Mouse (Mus musculus): ENCODE measurements around the gene Tatdn3.

Gene Tatdn3

DNA sequence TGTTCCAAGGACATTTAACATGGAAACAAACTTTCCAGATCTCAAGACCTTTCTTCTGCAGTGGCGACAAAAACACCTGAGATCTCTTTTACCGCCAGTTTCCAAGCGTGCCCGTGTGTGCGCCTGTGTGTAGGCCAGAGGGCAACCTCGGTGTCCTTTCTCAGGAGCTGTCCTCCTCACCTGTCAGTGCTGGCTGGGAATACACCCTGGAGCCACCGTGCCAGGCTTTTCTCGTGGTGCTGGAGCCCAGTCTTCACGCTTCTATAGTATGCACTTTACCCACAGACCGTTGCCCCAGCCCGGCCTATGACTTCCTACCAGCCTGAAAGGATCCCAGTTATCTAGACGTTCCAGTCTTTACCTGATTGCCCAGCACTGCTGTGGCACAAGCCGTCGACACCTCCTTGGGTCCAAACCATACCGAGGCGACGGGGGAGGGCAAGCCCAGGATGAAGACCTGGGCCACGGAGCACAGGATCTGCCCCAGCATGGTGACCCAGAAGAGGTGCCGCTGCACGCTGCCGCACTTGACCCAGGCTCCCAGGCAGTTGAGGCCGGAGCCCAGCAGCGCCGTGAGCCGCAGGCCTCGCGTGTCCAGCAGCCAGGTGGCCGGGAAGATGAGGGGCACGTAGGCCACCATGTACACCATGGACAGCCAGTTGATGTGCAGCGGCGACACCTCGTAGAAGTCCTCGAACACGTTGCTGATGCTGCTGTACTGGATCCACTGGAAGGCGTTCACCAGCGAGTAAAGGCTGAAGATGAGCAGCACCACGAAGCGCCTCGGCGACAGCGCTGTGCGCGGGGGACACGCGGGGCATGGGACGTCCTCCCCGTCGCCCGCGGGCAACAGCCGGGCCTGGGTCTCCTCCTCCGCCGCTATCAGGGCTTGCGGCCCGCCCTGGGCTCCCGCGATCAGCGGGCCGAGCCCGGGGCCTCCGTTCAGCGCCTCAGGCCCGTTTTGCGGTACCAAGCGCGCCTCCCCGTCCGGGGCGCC is 37.4 kb downstream of the Tatdn3 start:
- CTCF ChIA-PET: interaction anchor here (0.5 to 1.3 kb wide), 8 partner anchors 22 to 283 kb away, joined by 3 to 5 read pairs (median 3); no protein-coding TSS in a partner anchor
- POLR2A ChIA-PET: interaction anchor here (0.7 to 5.1 kb wide), 98 partner anchors 8 to 856 kb away, joined by 3 to 70 read pairs (median 5); partner anchors contain the start of genes Nsl1 (in 4 of the 4), Tatdn3 (in 4 of the 4), Spata45 (in 3 of the 4) and Dtl (in 2 of the 4)

DNA sequence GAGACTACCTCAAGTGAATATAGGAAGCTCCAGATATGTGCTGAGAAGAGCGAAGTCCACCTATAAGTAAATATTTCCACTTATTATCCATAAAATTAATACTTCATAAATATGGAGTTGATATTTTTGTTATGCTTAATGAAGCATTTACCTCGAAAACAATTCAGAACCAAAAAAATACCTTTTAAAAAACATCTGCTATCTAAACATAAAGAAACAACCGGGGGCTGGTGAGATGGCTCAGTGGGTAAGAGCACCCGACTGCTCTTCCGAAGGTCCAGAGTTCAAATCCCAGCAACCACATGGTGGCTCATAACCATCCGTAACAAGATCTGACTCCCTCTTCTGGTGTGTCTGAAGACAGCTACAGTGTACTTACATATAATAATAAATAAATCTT is 38.9 kb downstream of the Tatdn3 start:
- ChIA-PET CTCF (interaction anchor here in 1 of 4 experiments (1.3 kb wide), 1 partner anchor 15 kb away, joined by 4 read pairs; no protein-coding TSS in a partner anchor), POLR2A (interaction anchor here in 2 of 4 experiments (1.1 to 1.2 kb wide), 3 partner anchors 13 to 15 kb away, joined by 3 read pairs; no protein-coding TSS in a partner anchor)

DNA sequence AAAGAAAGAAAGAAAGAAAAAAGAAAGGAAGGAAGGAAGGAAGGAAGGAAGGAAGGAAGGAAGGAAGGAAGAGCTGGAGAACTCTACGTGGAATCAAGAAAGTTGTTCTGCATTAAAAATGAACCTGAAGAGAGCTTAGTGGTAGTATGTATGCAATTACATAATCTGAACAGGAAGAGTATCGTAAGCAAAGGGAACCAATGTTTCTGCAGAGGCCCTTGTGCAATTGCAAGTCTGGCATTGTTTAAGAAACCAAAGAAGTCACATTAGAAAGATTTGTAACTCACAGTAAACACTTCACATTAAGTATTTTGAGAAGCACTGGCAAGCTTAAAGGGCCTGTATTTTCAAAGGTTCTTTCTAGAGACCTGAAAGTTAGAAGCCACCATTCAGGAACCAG is 39.6 kb downstream of the Tatdn3 start:
- CTCF ChIA-PET: interaction anchor here in 2 of 4 experiments (0.7 to 1.3 kb wide), 2 partner anchors 14 to 843 kb away, joined by 4 read pairs; no protein-coding TSS in a partner anchor

DNA sequence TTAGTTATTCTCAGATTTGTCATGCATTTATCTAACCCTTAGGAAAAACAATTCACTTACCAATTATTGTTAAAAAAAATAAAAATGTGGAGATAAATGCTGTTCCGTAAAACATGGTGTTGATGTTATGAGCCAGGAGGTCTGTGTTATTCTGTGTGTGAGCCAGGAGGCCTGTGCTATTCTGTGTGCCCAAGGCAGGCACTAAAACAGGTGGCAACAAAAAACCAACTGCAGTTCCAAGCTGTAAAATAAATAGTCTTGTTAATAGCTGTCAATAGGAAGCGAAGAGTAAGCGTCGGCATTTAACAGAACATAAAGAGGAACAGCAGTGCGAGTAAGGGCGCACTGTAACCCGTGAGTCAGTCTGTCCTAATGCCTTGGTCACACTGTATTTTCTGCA is 41.7 kb downstream of the Tatdn3 start:
- ChIA-PET POLR2A (no interaction called here), CTCF (interaction anchor here in 1 of 4 experiments (1.5 kb wide), 1 partner anchor 12 kb away, joined by 3 read pairs; no protein-coding TSS in a partner anchor)

More for the DNA sequence above, 39.6 kb downstream of the Tatdn3 start:
- POLR2A ChIA-PET: interaction anchor here in 3 of 4 experiments (0.7 to 1.2 kb wide), 4 partner anchors 12 to 70 kb away, joined by 3 read pairs; no protein-coding TSS in a partner anchor

DNA sequence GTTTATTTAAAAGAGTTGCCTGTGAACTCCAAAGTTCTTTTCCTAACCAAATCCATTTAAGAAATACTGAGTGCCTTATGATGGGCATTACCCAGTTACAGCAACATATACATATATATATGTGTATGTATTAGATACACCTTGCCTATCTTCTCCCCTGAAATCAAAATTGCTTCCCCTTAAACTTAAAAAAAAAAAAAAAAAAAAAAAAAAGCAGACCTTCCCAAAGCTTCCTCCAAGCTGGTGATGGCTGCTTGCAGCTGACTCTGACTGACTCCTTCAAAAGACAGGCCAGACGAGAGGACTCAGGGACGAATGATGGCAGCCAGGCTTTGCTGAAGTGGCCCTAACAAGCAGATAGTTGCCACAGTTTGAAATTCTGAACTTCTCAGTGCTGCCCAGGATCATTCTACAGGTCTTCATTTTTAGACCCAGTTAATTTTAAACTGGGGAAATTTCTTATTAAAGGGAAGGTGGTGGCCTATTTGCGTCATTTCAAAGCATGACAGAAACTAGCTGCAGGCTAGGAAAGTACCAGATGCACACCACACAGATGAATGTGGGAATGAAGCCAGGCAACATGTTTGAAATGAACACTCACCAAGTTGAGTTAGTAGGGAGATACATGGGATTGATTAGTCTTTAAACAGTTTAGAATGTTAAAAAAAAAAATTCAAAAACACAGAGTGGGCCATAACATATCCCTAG is 42.4 kb downstream of the Tatdn3 start:
- ChIA-PET CTCF (interaction anchor here in 1 of 4 experiments (0.6 to 1.5 kb wide), 2 partner anchors 12 to 77 kb away, joined by 3 read pairs; no protein-coding TSS in a partner anchor), POLR2A (interaction anchor here in 1 of 4 experiments (0.6 to 1.3 kb wide), 2 partner anchors 15 kb away, joined by 3 to 5 read pairs; partner anchors contain the start of gene Spata45)

DNA sequence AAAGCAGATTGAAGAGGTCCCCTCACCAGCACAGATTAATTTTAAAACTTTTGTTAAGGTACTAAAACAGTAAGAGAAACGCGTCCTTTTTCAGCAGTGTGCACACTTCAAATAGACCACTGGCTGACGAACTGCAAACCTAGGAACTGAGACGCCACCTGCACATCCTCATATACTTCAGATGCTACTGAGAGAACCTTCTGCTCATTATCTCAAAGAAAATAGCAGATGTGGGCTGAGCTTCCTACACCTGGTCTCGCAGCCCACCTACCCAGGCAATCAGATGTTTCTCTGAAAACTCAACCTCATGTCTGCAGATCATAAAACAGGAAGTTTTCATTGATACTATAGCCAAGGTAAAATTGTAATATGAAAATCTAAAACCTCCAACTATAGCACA is 42.9 kb downstream of the Tatdn3 start:
- ChIA-PET CTCF (no interaction called here), POLR2A (interaction anchor here in 2 of 4 experiments (0.9 to 1.6 kb wide), 3 partner anchors 9 to 16 kb away, joined by 3 to 5 read pairs (median 4); partner anchors contain the start of gene Spata45 (in 1 of the 2))

DNA sequence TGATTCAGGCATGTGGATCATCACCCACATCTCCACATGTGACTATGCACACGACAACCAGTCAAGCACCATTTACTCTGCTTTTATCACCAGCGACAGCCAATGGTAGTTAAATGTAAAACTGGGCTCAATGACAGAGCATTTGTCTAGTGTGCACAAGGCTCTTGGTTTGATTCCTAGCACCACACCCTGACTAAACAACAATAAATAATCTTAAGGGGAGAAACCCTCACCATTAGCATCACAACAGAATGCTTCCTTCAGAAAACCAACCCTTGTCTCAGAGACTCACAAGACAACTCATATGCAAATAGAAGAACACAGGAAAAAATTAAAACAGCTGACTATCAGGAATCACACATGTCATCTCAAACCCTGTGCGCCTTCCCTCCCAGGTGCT is 48.5 kb downstream of the Tatdn3 start:
- ChIA-PET POLR2A (interaction anchor here in 3 of 4 experiments (1.0 to 2.4 kb wide), 3 partner anchors 12 kb away, joined by 3 to 15 read pairs (median 6); partner anchors contain the start of gene Flvcr1 (in 3 of the 3)), CTCF (no interaction called here)

DNA sequence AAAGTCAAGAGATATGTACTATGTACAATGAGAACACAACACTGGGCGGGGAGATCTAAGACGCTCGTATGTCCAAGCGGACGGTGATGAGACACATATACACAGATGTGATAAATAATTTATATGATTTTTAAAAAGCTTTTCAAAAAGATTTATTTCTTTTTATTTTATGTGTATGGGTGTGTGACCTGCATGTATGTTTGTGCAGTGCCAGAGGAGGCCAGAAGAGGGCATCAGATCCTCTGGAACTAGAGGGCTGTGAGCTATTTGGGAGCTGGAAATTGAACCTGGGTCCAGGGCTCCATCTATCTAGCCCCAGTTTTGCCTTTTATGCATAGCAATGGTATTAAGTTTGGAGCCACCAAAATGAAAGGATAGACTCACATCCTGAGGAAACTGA is 54.0 kb downstream of the Tatdn3 start:
- ChIA-PET CTCF (interaction anchor here (0.6 to 1.6 kb wide), 24 partner anchors 9 to 304 kb away, joined by 3 to 17 read pairs (median 4); no protein-coding TSS in a partner anchor), POLR2A (interaction anchor here in 3 of 4 experiments (0.5 to 1.3 kb wide), 10 partner anchors 11 to 571 kb away, joined by 3 to 9 read pairs (median 4); partner anchors contain the start of genes Flvcr1 (in 2 of the 3), Tatdn3 (in 2 of the 3) and Nsl1 (in 1 of the 3))

DNA sequence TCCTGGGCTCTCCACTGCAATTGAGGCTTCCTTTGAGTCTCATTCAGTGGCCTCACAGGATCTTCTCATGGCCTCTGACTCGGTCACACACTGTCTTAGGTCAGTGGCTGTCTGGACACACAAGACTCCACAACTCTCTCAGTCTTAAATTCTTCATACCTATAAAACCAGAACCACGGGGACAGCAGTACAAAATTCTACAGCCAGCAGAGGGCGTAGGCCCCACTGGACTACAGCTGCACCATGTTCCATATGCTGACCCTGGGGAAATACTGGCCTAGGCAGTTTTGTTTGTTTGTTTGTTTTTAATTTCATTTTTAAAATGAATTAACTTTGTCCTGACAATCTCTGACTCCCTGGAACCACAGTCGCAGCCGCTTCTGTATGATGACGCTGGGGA is 60.5 kb downstream of the Tatdn3 start:
- CTCF ChIA-PET: interaction anchor here in 3 of 4 experiments (0.7 to 1.7 kb wide), 5 partner anchors 13 to 287 kb away, joined by 3 to 4 read pairs (median 4); partner anchors contain the start of gene Flvcr1 (in 1 of the 3)
- POLR2A ChIA-PET: interaction anchor here in 2 of 4 experiments (0.7 to 1.0 kb wide), 3 partner anchors 24 to 310 kb away, joined by 3 read pairs; partner anchors contain the start of gene Flvcr1 (in 1 of the 2)

DNA sequence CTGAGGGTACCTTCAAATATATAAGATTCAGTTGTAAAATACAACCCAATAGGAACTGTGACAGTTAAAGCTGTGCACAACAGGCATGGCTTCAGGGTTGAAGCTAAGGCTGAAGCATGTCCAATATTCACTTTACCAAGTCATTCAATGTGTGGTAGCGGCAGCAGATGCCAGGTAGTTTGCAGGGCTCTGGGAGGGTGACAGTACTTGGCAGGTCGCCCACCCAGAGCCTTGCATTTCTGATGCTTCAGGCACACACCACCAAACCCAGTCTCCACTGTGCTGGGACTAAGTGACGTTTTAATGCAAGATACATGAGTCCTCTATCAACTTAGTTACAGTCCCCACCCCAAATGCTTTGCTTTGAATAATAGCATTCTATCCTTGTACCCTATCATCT is 62.0 kb downstream of the Tatdn3 start:
- ChIA-PET CTCF (interaction anchor here in 1 of 4 experiments (0.7 kb wide), 1 partner anchor 228 kb away, joined by 4 read pairs; no protein-coding TSS in a partner anchor), POLR2A (interaction anchor here in 1 of 4 experiments (0.6 kb wide), 1 partner anchor 33 kb away, joined by 3 read pairs; no protein-coding TSS in a partner anchor)

DNA sequence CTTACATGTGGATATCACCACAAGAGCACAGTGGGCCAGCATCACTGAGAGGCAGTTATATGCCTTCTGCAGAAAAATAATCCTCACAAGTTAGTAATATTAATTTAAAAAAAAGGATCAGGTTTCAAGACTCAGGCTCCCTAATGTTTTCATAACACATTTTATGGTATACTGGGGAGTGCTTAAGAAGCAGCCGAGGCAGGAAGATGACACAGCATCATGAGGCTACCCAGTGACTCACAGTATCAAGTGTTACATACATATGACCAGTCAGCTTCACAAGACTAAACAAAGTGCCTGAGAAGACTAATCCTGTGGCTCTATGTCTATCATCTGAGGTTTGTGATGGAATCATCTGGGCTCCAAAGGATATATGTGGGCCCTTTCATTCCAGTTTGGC is 64.7 kb downstream of the Tatdn3 start:
- CTCF ChIA-PET: interaction anchor here in 3 of 4 experiments (0.6 to 1.0 kb wide), 4 partner anchors 11 to 142 kb away, joined by 3 to 4 read pairs (median 3); no protein-coding TSS in a partner anchor
- POLR2A ChIA-PET: interaction anchor here in 1 of 4 experiments (0.6 kb wide), 1 partner anchor 1357 kb away, joined by 4 read pairs; no protein-coding TSS in a partner anchor

DNA sequence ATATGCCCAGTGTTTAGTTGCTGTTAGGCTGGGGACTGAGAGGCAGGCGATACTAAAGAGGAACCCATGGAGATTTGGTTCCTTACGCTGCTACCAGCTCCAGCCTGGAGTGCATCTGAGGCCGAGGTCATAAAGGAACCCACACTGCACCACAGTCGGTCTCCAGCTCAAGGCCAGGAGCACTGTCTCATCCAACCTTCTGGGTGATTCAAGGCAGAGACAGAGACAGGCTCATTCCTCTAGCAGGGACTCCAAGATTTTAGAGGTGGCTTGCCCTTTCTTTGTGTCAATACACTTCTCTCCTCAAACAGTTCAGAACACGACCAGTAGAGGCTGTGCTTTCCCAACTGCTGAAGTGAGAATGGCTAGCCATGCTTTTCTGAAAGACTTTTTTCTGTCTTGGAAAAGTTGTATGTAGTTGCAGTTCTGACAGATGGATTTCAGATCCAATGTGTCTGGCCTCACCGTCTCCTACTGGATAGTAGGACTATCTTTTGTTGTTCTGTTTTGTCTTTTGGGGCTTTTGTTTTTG is 66.3 kb downstream of the Tatdn3 start:
- ChIA-PET POLR2A (interaction anchor here in 1 of 4 experiments (1.8 kb wide), 1 partner anchor 30 kb away, joined by 6 read pairs; the partner anchor contains the start of gene Flvcr1), CTCF (interaction anchor here in 1 of 4 experiments (1.0 kb wide), 1 partner anchor 315 kb away, joined by 4 read pairs; no protein-coding TSS in a partner anchor)
